ENCODE assay signal across 21 mouse cellular contexts in genomic region chr5:31123481-31123880, GRCm38 (mm10). TPM values are rescaled to one million over a fixed set of nuclear protein-coding genes. Genes with fewer than 3 reads are reported as not detected.
"Had no signal": no experiment of that assay in that cellular context is flagged by ENCODE, and none has a peak within 500 bp of the region (broad histone marks: within the 10 kb centered on the region; RNA-seq: fewer than 3 reads in every experiment).

No protein-coding gene starts in this region.

- H3K36me3 ChIP-seq: lung, embryonic 15.5 days; midbrain, embryonic 12.5 days; neural tube, embryonic 12.5 days; stomach, embryonic 15.5 days had no signal

- ATAC-seq: liver, postnatal 0 days; lung, postnatal 0 days had no signal

- H3K4me1 ChIP-seq: lung, embryonic 15.5 days; megakaryocyte, embryonic 14.5 days; midbrain, embryonic 12.5 days; neural tube, embryonic 12.5 days; stomach, embryonic 15.5 days had no signal

- H3K9me3 ChIP-seq: lung, embryonic 15.5 days; megakaryocyte, embryonic 14.5 days; midbrain, embryonic 12.5 days; neural tube, embryonic 12.5 days; stomach, embryonic 15.5 days had no signal

- DNase-seq: liver, postnatal 0 days; lung, adult 2 months; lung, postnatal 14 days; lung, postnatal 36 days; midbrain, embryonic 14.5 days; right cerebral cortex, postnatal 14 days; thymus, adult 2 months; thymus, postnatal 25 days; thymus, postnatal 4 days had no signal

- H3K27ac ChIP-seq: lung, embryonic 15.5 days; macrophage; midbrain, embryonic 12.5 days; neural tube, embryonic 12.5 days; stomach, embryonic 15.5 days; stomach, postnatal 0 days had no signal

- H3K9ac ChIP-seq: liver, postnatal 0 days; lung, embryonic 15.5 days; midbrain, embryonic 12.5 days; neural tube, embryonic 12.5 days; stomach, embryonic 15.5 days had no signal

- H3K4me3 ChIP-seq: lung, embryonic 15.5 days; megakaryocyte, embryonic 14.5 days; midbrain, embryonic 12.5 days; neural tube, embryonic 12.5 days; stomach, embryonic 15.5 days had no signal

- H3K27me3 ChIP-seq: lung, embryonic 15.5 days; midbrain, embryonic 12.5 days; neural tube, embryonic 12.5 days; stomach, embryonic 15.5 days had no signal

- H3K4me2 ChIP-seq: lung, embryonic 15.5 days; midbrain, embryonic 12.5 days; neural tube, embryonic 12.5 days; stomach, embryonic 15.5 days had no signal

RNA-seq across cellular contexts. Expression of gene Trim54, which starts 7.0 kb away (rescaled TPM):
- polyA plus RNA-seq: macrophage; midbrain, embryonic 12.5 days; midbrain, embryonic 14.5 days; midbrain, postnatal 0 days; neural tube, embryonic 14.5 days; spleen, adult 2 months; stomach, embryonic 15.5 days; urinary bladder, adult 2 months had no signal

RNA-seq across cellular contexts. Expression of gene Ucn, which starts 15.1 kb away (rescaled TPM):
- polyA plus RNA-seq: liver, postnatal 0 days; lung, adult 2 months; lung, embryonic 15.5 days; lung, postnatal 0 days; macrophage; midbrain, embryonic 12.5 days; midbrain, embryonic 14.5 days; midbrain, postnatal 0 days; neural tube, embryonic 12.5 days; neural tube, embryonic 14.5 days; spleen, adult 2 months; stomach, embryonic 15.5 days; stomach, postnatal 0 days; thymus, adult 2 months; urinary bladder, adult 2 months had no signal

RNA-seq across cellular contexts. Expression of gene Slc30a3, which starts 15.4 kb away (rescaled TPM):
- polyA plus RNA-seq: lung, adult 2 months; lung, postnatal 0 days; macrophage; stomach, postnatal 0 days had no signal

RNA-seq across cellular contexts. Expression of gene Dnajc5g, which starts 17.4 kb away (rescaled TPM):
- polyA plus RNA-seq: liver, postnatal 0 days; lung, adult 2 months; lung, embryonic 15.5 days; lung, postnatal 0 days; macrophage; midbrain, embryonic 12.5 days; midbrain, embryonic 14.5 days; midbrain, postnatal 0 days; neural tube, embryonic 12.5 days; neural tube, embryonic 14.5 days; spleen, adult 2 months; stomach, embryonic 15.5 days; stomach, postnatal 0 days; thymus, adult 2 months; urinary bladder, adult 2 months had no signal
